Mouse (Mus musculus): Measurements from ENCODE around the gene Tmem200a.

GRCm38 (mm10) chr10:25999291-25999930, 79.4 kb downstream of the Tmem200a start:
- TF ChIP-seq CTCF (IDR thresholded peaks at IDR 0.05; ENCODE audit: borderline replicate concordance, extremely low read depth, insufficient read depth, insufficient read length) (no peak), POLR2A (IDR thresholded peaks at IDR 0.05; ENCODE audit: borderline replicate concordance, extremely low read depth, insufficient read depth, insufficient read length, poor library complexity, severe bottlenecking) (no peak)

Data from brain, embryonic 14.5 days (tissue).